Comparison of ENCODE assay signal across 8 mouse cellular contexts in the genomic region with DNA sequence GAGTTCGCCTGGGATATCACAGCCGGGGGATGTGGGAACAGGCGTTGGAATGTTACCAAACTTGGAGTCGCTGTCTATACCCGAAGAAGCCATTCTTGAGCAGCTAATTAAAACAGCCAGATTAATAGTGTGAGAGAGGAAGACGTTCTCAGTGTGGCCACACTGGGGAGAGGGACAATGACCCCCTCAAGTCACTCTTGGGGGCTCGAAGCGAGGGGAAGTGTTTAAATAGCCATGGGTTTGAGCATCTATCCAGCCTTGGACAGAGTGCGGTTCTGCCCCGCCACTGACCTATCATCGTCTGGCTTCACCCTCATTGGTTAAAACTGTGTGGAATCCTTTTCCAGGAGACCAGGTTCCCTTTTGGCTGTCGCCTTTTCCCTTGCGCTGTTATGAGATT. TPM values are rescaled to one million over a fixed set of nuclear protein-coding genes. Genes with fewer than 3 reads are reported as not detected.
DNase-seq lines count a peak whose midpoint lies in the region; ATAC-seq and TF ChIP-seq lines count a peak whose summit lies in the region.

No protein-coding gene starts in this region.

- no peaks in the 10 kb centered on the region for H3K9me3 ChIP-seq in embryonic facial prominence, embryonic 15.5 days (replicated peaks)
- H3K9me3 ChIP-seq in intestine, embryonic 15.5 days: no peaks in the 10 kb centered on the region

- H3ac ChIP-seq in myocyte (ENCODE audit: control insufficient read depth, insufficient read length): peak overlapping the region; percentile 12

- H3K79me2 ChIP-seq in liver, adult 2 months (ENCODE audit: control insufficient read depth, insufficient read depth, low read length): peaks cover 55% of the 10 kb centered on the region
- H3K79me2 ChIP-seq in myocyte (ENCODE audit: control insufficient read depth, insufficient read depth): peaks cover 56% of the 10 kb centered on the region

- DNase-seq in liver, adult 2 months (ENCODE audit: extremely low read depth, low read depth, low spot score): no peak
- DNase-seq in liver: no peak
- no peak for DNase-seq in spleen, postnatal 4 days (ENCODE audit: low spot score in 2 of 2)

- no peaks in the 10 kb centered on the region for H3K27me3 ChIP-seq in liver, adult 2 months (ENCODE audit: control insufficient read depth, insufficient read depth, low read length)
- no peaks in the 10 kb centered on the region for H3K27me3 ChIP-seq in embryonic facial prominence, embryonic 15.5 days
- H3K27me3 ChIP-seq in intestine, embryonic 15.5 days (replicated peaks): no peaks in the 10 kb centered on the region
- H3K27me3 ChIP-seq in myocyte (ENCODE audit: control insufficient read depth, insufficient read depth, insufficient read length): no peaks in the 10 kb centered on the region

- H3K36me3 ChIP-seq in liver, adult 2 months (ENCODE audit: control insufficient read depth, insufficient read depth, low read length): no peaks in the 10 kb centered on the region
- no peaks in the 10 kb centered on the region for H3K36me3 ChIP-seq in embryonic facial prominence, embryonic 15.5 days
- H3K36me3 ChIP-seq in intestine, embryonic 15.5 days: no peaks in the 10 kb centered on the region
- no peaks in the 10 kb centered on the region for H3K36me3 ChIP-seq in myocyte (ENCODE audit: control insufficient read depth, insufficient read depth)

- peaks cover 27% of the 10 kb centered on the region for H3K4me1 ChIP-seq in liver, adult 2 months (ENCODE audit: control insufficient read depth, insufficient read depth, low read length)
- H3K4me1 ChIP-seq in embryonic facial prominence, embryonic 15.5 days: peaks cover 94% of the 10 kb centered on the region
- H3K4me1 ChIP-seq in intestine, embryonic 15.5 days (replicated peaks): peaks cover 71% of the 10 kb centered on the region

- H3K4me3 ChIP-seq in liver, adult 2 months (ENCODE audit: insufficient read depth, low read depth, low read length): no peak overlapping the region
- H3K4me3 ChIP-seq in embryonic facial prominence, embryonic 15.5 days (replicated peaks): no peak overlapping the region
- no peak overlapping the region for H3K4me3 ChIP-seq in intestine, embryonic 15.5 days (replicated peaks)
- peak overlapping the region; percentile 4 for H3K4me3 ChIP-seq in myocyte

- ATAC-seq in embryonic facial prominence, embryonic 15.5 days (ENCODE audit: insufficient number of reproducible peaks, low FRiP score, low TSS enrichment, low read depth): no peak
- no peak for ATAC-seq in intestine, embryonic 15.5 days
- ATAC-seq in monocyte, adult 5-6 weeks (replicated peaks; ENCODE audit: insufficient number of reproducible peaks, low FRiP score, low TSS enrichment, poor library complexity, severe bottlenecking): no peak
- ATAC-seq in megakaryocyte progenitor cell, adult 5-6 weeks (replicated peaks; ENCODE audit: poor library complexity): no peak

- H3K9ac ChIP-seq in liver, adult 2 months (ENCODE audit: low read depth, low read length): no peak overlapping the region; the same call in 1 of the 2 replicates
- no peak overlapping the region for H3K9ac ChIP-seq in embryonic facial prominence, embryonic 15.5 days
- no peak overlapping the region; the same call in 1 of the 2 replicates for H3K9ac ChIP-seq in intestine, embryonic 15.5 days

- TF ChIP-seq CTCF in liver, adult 2 months (IDR thresholded peaks at IDR 0.05; ENCODE audit: low read depth, low read length): no peak

- WGBS in liver, adult 2 months: 59% methylated on average over 13 of the region's 13 CpGs
- 15% methylated on average over 13 of the region's 13 CpGs for WGBS in embryonic facial prominence, embryonic 15.5 days
- 23% methylated on average over 13 of the region's 13 CpGs for WGBS in intestine, embryonic 15.5 days

- peak overlapping the region; percentile 44 for H3K4me2 ChIP-seq in embryonic facial prominence, embryonic 15.5 days (replicated peaks)
- peak overlapping the region; percentile 53 for H3K4me2 ChIP-seq in intestine, embryonic 15.5 days (replicated peaks)
- peak overlapping the region; percentile 93 for H3K4me2 ChIP-seq in myocyte (ENCODE audit: low read depth)

- TF ChIP-seq POLR2A in liver, adult 2 months (IDR thresholded peaks at IDR 0.05; ENCODE audit: extremely low read depth, insufficient read depth, low read length): no peak
- no peak for TF ChIP-seq POLR2A in myocyte (IDR thresholded peaks at IDR 0.05; ENCODE audit: insufficient read length, low read depth)

- H3K27ac ChIP-seq in liver, adult 2 months (replicated peaks; ENCODE audit: insufficient read depth, low read depth, low read length): peak overlapping the region; percentile 62
- peak overlapping the region; percentile 90 for H3K27ac ChIP-seq in embryonic facial prominence, embryonic 15.5 days (replicated peaks)
- H3K27ac ChIP-seq in intestine, embryonic 15.5 days: peak overlapping the region; percentile 93

TF ChIP-seq in myocyte, 11 proteins besides CTCF, POLR2A, EP300 and RAD21:
- TF ChIP-seq E2F4 (IDR thresholded peaks at IDR 0.05; ENCODE audit: insufficient read depth) (no peak), MAX (IDR thresholded peaks at IDR 0.05; ENCODE audit: low read depth) (no peak), POLR2AphosphoS2 (IDR thresholded peaks at IDR 0.05; ENCODE audit: insufficient read length, low read depth) (no peak), REST (IDR thresholded peaks at IDR 0.05; ENCODE audit: insufficient read depth, insufficient read length) (no peak), MYOD1 (IDR thresholded peaks at IDR 0.05; ENCODE audit: control insufficient read depth in 1 of 3, insufficient read length in 2 of 3, low read depth in 2 of 3) (no peak), USF1 (IDR thresholded peaks at IDR 0.05; ENCODE audit: low read depth) (no peak), MYOG (IDR thresholded peaks at IDR 0.05; ENCODE audit: control insufficient read depth in 1 of 3, insufficient read depth in 1 of 3, insufficient read length in 2 of 3, low read depth in 2 of 3) (no peak), TCF12 (IDR thresholded peaks at IDR 0.05; ENCODE audit: insufficient read depth, poor library complexity, severe bottlenecking) (no peak), CEBPB (IDR thresholded peaks at IDR 0.05; ENCODE audit: insufficient read depth, poor library complexity, severe bottlenecking) (no peak), TCF3 (IDR thresholded peaks at IDR 0.05; ENCODE audit: insufficient read length, low read depth) (no peak), SRF (IDR thresholded peaks at IDR 0.05; ENCODE audit: control insufficient read depth, insufficient read length, low read depth) (no peak)

RNA-seq across cellular contexts. Expression of a gene that starts 4.6 kb away (rescaled TPM):
- total RNA-seq in liver, adult 2 months (2014; rRNA removed): 0.09 and 0.27 TPM in 2 replicates
- polyA plus RNA-seq in liver, adult 2 months (2012; rRNA removed): 0.11 and 0.14 TPM in 2 replicates
- polyA plus RNA-seq in embryonic facial prominence, embryonic 15.5 days (2015; fragmentation: Nextera tagmentation; extraction: Ambion mirVana): not detected in 2 replicates
- not detected in 2 replicates for polyA plus RNA-seq in intestine, embryonic 15.5 days (2015; fragmentation: Nextera tagmentation; extraction: Ambion mirVana)
- 0.06 TPM for polyA plus RNA-seq in myocyte (2012; fragmentation: generic; extraction: Trizol)
- 1.4 TPM in 1 of 3 replicates, not detected in the others for total RNA-seq in monocyte, adult 5-6 weeks (2017)
- total RNA-seq in megakaryocyte progenitor cell, adult 5-6 weeks (2015): not detected in 2 replicates
- not detected in 2 replicates for total RNA-seq in megakaryocyte progenitor cell, adult 5-6 weeks (2017)

RNA-seq across cellular contexts. Expression of a gene that starts 24.3 kb away (rescaled TPM):
- 288 and 375 TPM in 2 replicates for total RNA-seq in liver, adult 2 months (2014; rRNA removed)
- polyA plus RNA-seq in liver, adult 2 months (2012; rRNA removed): 557 and 601 TPM in 2 replicates
- polyA plus RNA-seq in embryonic facial prominence, embryonic 15.5 days (2015; fragmentation: Nextera tagmentation; extraction: Ambion mirVana): 37.1 and 37.7 TPM in 2 replicates
- 14.4 and 17.1 TPM in 2 replicates for polyA plus RNA-seq in intestine, embryonic 15.5 days (2015; fragmentation: Nextera tagmentation; extraction: Ambion mirVana)
- polyA plus RNA-seq in myocyte (2012; fragmentation: generic; extraction: Trizol): 12.0 TPM
- total RNA-seq in monocyte, adult 5-6 weeks (2017): 4.5 to 8.5 TPM (median 6.2 TPM) in 3 replicates
- total RNA-seq in megakaryocyte progenitor cell, adult 5-6 weeks (2015): 11.1 and 14.7 TPM in 2 replicates
- total RNA-seq in megakaryocyte progenitor cell, adult 5-6 weeks (2017): 20.0 and 22.3 TPM in 2 replicates

RNA-seq across cellular contexts. Expression of a gene that starts 55.0 kb away (rescaled TPM):
- not detected in 2 replicates for total RNA-seq in liver, adult 2 months (2014; rRNA removed)
- polyA plus RNA-seq in liver, adult 2 months (2012; rRNA removed): 0.05 TPM in 1 of 2 replicates, not detected in the other
- polyA plus RNA-seq in embryonic facial prominence, embryonic 15.5 days (2015; fragmentation: Nextera tagmentation; extraction: Ambion mirVana): 0.07 TPM in 1 of 2 replicates, not detected in the other
- not detected in 2 replicates for polyA plus RNA-seq in intestine, embryonic 15.5 days (2015; fragmentation: Nextera tagmentation; extraction: Ambion mirVana)
- polyA plus RNA-seq in myocyte (2012; fragmentation: generic; extraction: Trizol): 1.00 TPM
- total RNA-seq in monocyte, adult 5-6 weeks (2017): 0.53 TPM in 1 of 3 replicates, not detected in the others
- total RNA-seq in megakaryocyte progenitor cell, adult 5-6 weeks (2015): not detected in 2 replicates
- not detected in 2 replicates for total RNA-seq in megakaryocyte progenitor cell, adult 5-6 weeks (2017)

Comparison
In these comparisons a context has a peak if more than half of its experiments do, and no peak if none do; other contexts are left out.
1. RNA of a gene that starts 24.3 kb away (polyA plus RNA-seq): 557 to 601 TPM in liver, adult 2 months; 37.1 to 37.7 TPM in embryonic facial prominence, embryonic 15.5 days, 14.4 to 17.1 TPM in intestine, embryonic 15.5 days and 12.0 TPM in myocyte (single experiment); every median in the first group is over 10 times any median in the second.
2. Peak in every context shown above with its lines, with median percentiles within 50 percentile points of each other: H3K27ac ChIP-seq and H3K4me2 ChIP-seq.